Mouse (Mus musculus): ENCODE measurements at regions not wholly inside any gene's neighbourhood (a gene's known extent, or its start where the extent isn't known, plus 50 kb on each side); places are given as distances from the start of the nearest gene placed in this dataset.
"Not testable (repeated sequence)": the region's sequence is repeated elsewhere in the genome, so short reads cannot be mapped to it uniquely, and the experiment has no call there.

- DNase-seq (ENCODE audit: low read depth, low spot score) = peak; percentile 28
These were observed 94.9 kb upstream of the Max start for GRCm38 (mm10) chr12:77056748-77057370.

- no peak for DNase-seq (ENCODE audit: low read depth, low spot score)
These were observed 92.7 kb upstream of the Max start for GRCm38 (mm10) chr12:77054700-77055099.

- no peak for DNase-seq (ENCODE audit: low read depth, low spot score)
These were observed 92.2 kb upstream of the Max start for GRCm38 (mm10) chr12:77054211-77054610.

- DNase-seq (ENCODE audit: low read depth, low spot score) = peak; percentile 83
These were observed 90.9 kb upstream of the Max start for GRCm38 (mm10) chr12:77052853-77053252.

GRCm38 (mm10) chr12:77048380-77048779 lies 86.4 kb upstream of the Max start:
- no peak for DNase-seq (ENCODE audit: low read depth, low spot score)

- no peak for DNase-seq (ENCODE audit: low read depth, low spot score)
These were observed 85.3 kb upstream of the Max start for GRCm38 (mm10) chr12:77047273-77047672.

- no peak for DNase-seq (ENCODE audit: low read depth, low spot score)
These were observed 84.0 kb upstream of the Max start for GRCm38 (mm10) chr12:77045956-77046355.

GRCm38 (mm10) chr12:77045356-77045755 lies 83.4 kb upstream of the Max start:
- no peak for DNase-seq (ENCODE audit: low read depth, low spot score)

- DNase-seq (ENCODE audit: low read depth, low spot score) = no peak
These were observed 80.4 kb upstream of the Max start for GRCm38 (mm10) chr12:77042356-77042755.

GRCm38 (mm10) chr12:77041141-77041540 lies 79.1 kb upstream of the Max start:
- DNase-seq (ENCODE audit: low read depth, low spot score) = no peak

- DNase-seq (ENCODE audit: low read depth, low spot score) = no peak
These were observed 77.9 kb upstream of the Max start for GRCm38 (mm10) chr12:77039953-77040305.

- DNase-seq (ENCODE audit: low read depth, low spot score) = peak; percentile 92
These were observed 77.4 kb upstream of the Max start for GRCm38 (mm10) chr12:77039295-77039952.

GRCm38 (mm10) chr12:77035676-77036075 lies 73.7 kb upstream of the Max start:
- no peak for DNase-seq (ENCODE audit: low read depth, low spot score)

GRCm38 (mm10) chr12:77031448-77031847 lies 69.4 kb upstream of the Max start:
- no peak for DNase-seq (ENCODE audit: low read depth, low spot score)

GRCm38 (mm10) chr12:77025431-77025879 lies 63.5 kb upstream of the Max start:
- DNase-seq (ENCODE audit: low read depth, low spot score) = no peak

- DNase-seq (ENCODE audit: low read depth, low spot score) = no peak
These were observed 60.5 kb upstream of the Max start for GRCm38 (mm10) chr12:77022538-77022937.

- no peak for DNase-seq (ENCODE audit: low read depth, low spot score)
These were observed 59.9 kb upstream of the Max start for GRCm38 (mm10) chr12:77021881-77022280.

- no peak for DNase-seq (ENCODE audit: low read depth, low spot score)
These were observed 57.9 kb upstream of the Max start for GRCm38 (mm10) chr12:77019708-77020511.

- DNase-seq (ENCODE audit: low read depth, low spot score) = not testable (repeated sequence)
These were observed 57.1 kb upstream of the Max start for GRCm38 (mm10) chr12:77019148-77019547.

- DNase-seq (ENCODE audit: low read depth, low spot score) = no peak
These were observed 56.4 kb upstream of the Max start for GRCm38 (mm10) chr12:77018373-77018772.

- DNase-seq (ENCODE audit: low read depth, low spot score) = no peak
These were observed 52.9 kb upstream of the Max start for GRCm38 (mm10) chr12:77014908-77015307.

Data from A20 (cell line).